Mouse (Mus musculus): ENCODE data around the gene Dus1l. TPM values are rescaled to one million over a fixed set of nuclear protein-coding genes. Genes with fewer than 3 reads are reported as not detected.
"Not testable (repeated sequence)": the region's sequence is repeated elsewhere in the genome, so short reads cannot be mapped to it uniquely, and the experiment has no call there.

The Dus1l gene
- polyA plus RNA-seq (2012; rRNA removed), result 65.8 and 70.3 TPM in 2 replicates

DNA sequence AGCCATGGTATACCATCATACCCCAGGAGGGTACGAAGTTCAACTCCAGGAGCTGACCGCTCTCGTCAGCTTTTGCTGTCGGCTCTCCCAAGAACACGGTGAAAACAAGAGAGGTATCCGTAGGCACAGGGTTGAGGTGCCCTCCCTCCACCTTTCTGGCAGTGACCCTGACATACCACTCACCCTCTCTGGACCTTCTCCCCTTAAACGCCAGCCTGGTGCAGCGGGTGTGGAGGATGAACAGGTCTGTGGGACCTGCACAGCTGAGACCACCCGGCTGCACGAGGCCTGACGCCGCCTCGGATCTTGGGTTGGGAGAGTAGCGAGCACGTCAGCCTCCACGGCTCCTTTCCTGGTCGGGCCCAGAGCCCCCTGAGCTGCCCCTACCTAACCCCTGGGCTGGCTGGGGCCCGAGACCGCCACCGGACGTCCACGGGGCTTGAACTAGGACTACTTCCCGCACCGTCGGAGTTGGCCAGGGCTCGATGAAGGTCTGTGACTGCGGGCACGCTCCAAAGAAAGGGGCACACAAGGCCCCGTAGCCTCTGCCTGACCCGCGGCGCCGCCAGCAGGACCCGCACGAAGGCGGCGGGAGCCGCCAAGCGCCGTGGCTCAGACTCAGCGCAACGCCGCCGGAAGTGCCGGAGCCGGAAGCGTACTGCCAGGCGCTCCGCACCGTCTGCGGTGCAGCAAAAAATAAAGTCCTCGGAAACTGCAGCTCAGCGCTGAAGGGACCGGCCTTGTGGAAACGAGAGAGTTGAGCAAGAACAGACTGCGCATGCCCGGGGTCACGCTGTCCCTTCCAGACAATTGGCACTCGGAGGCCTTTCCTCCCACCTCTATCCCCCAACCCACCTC lies at the start of gene Dus1l:
Gene Dus1l, minus strand, starts transcription at position 648 of the 858 bp plus-strand sequence.
- H3K36me3 ChIP-seq (ENCODE audit: control insufficient read depth, insufficient read depth, low read length), result peaks cover 8% of the 10 kb centered on the region
- no peaks in the 10 kb centered on the region for H3K27me3 ChIP-seq (ENCODE audit: control insufficient read depth, insufficient read depth, low read length)
- H3K4me3 ChIP-seq (ENCODE audit: control insufficient read depth, insufficient read depth, low read length), result peak within 1 kb of the TSS; percentile 74
- WGBS, result 2% methylated on average over 59 of the region's 59 CpGs
- no peak within 1 kb of the TSS for H3K27ac ChIP-seq (ENCODE audit: control insufficient read depth, insufficient read depth, low read length)
- H3K4me1 ChIP-seq (replicated peaks; ENCODE audit: control insufficient read depth, insufficient read depth, low read length), result peaks cover 9% of the 10 kb centered on the region
- TF ChIP-seq POLR2A (IDR thresholded peaks at IDR 0.05; ENCODE audit: control insufficient read depth, extremely low read depth, insufficient read depth, low read length, poor library complexity) (peak; percentile 59), CTCF (IDR thresholded peaks at IDR 0.05; ENCODE audit: borderline replicate concordance, control insufficient read depth, extremely low read depth, insufficient read depth, low read length, poor library complexity) (no peak)
- DNase-seq, result peak; percentile 98

DNA sequence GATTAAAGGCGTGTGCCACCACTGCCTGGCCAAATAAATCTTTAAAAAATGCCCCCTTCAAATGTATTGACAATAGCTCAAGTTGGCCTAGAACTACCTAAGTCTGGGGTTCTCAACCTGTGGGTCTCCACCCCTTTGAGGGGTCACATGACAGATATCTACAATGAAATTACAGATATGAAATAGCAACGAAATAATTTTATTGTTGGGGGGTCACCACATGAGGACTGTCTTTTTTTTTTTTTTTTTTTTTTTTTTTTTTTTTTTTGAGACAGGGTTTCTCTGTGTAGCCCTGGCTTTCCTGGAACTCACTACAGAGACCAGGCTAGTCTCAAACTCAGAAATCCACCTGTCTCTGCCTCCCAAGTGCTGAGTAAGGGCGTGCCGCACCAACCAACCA lies 48.1 kb upstream of the Dus1l start:
- DNase-seq, result no peak
- Histone ChIP-seq H3K4me3 (ENCODE audit: control insufficient read depth, insufficient read depth, low read length) (no peak overlapping the region), H3K36me3 (ENCODE audit: control insufficient read depth, insufficient read depth, low read length) (no peaks in the 10 kb centered on the region), H3K4me1 (replicated peaks; ENCODE audit: control insufficient read depth, insufficient read depth, low read length) (peaks cover 3% of the 10 kb centered on the region), H3K27ac (ENCODE audit: control insufficient read depth, insufficient read depth, low read length) (no peak overlapping the region), H3K27me3 (ENCODE audit: control insufficient read depth, insufficient read depth, low read length) (no peaks in the 10 kb centered on the region)
- TF ChIP-seq POLR2A (IDR thresholded peaks at IDR 0.05; ENCODE audit: control insufficient read depth, extremely low read depth, insufficient read depth, low read length, poor library complexity) (no peak), CTCF (IDR thresholded peaks at IDR 0.05; ENCODE audit: borderline replicate concordance, control insufficient read depth, extremely low read depth, insufficient read depth, low read length, poor library complexity) (no peak)
- 98% methylated on average over 4 of the region's 4 CpGs for WGBS

DNA sequence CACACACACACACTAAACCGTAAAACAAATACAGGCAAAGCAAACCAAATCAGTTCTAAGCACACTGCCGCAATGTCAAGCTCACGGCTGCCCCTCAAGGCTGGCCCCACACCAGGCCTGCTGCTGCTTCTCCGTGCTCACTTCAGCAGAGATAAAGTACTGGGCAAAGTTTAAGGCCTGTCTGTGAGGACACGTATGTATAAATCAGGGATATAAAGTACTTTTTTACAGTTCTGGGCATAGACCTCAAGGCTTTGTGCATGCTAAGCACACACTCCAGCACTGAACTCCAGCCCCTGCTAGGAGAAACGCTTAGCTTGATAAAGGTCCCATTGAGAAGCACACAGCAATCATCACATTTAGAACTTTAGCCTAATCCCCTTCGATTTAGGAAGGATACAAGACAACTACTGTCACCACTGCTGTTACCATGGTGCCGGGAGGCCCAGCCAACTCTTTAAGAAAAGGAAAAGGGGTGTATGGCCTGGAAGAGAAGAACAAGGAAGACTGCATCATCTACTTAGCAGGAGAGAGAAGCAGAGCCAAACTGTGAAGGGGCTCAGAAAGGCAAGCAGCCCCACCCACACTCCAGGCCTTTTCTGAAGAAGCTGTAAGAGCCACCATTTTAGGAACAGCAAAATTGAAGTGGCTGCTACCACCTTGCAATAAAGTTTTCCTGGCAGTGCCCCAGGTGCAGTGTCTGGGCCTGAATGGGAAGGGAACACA lies 37.5 kb upstream of the Dus1l start:
- DNase-seq, result no peak
- TF ChIP-seq CTCF (IDR thresholded peaks at IDR 0.05; ENCODE audit: borderline replicate concordance, control insufficient read depth, extremely low read depth, insufficient read depth, low read length, poor library complexity), result no peak
- no peak for TF ChIP-seq POLR2A (IDR thresholded peaks at IDR 0.05; ENCODE audit: control insufficient read depth, extremely low read depth, insufficient read depth, low read length, poor library complexity)
- Histone ChIP-seq H3K27ac (ENCODE audit: control insufficient read depth, insufficient read depth, low read length) (no peak overlapping the region), H3K4me3 (ENCODE audit: control insufficient read depth, insufficient read depth, low read length) (no peak overlapping the region), H3K27me3 (ENCODE audit: control insufficient read depth, insufficient read depth, low read length) (no peaks in the 10 kb centered on the region), H3K4me1 (replicated peaks; ENCODE audit: control insufficient read depth, insufficient read depth, low read length) (0 out of 2 replicates have a peak, but pooled peaks cover 2% of the 10 kb centered on the region), H3K36me3 (ENCODE audit: control insufficient read depth, insufficient read depth, low read length) (no peaks in the 10 kb centered on the region)
- WGBS, result 92% methylated on average over 8 of the region's 8 CpGs

DNA sequence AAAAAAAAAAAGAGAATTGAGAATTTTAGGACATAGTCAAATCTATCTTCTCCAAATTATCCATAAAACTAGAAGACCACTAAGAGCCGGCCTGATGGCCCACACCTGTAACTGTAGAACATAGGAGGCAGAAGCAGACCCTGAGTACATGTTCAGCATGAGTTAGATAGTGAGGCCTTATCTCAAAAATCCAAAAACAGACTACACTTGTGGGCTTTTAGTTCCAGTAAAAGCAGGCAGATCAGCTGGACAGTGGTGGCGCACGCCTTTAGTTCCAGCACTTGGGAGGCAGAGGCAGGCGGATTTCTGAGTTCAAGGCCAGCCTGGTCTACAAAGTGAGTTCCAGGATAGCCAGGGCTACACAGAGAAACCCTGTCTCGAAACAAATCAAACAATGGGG lies 36.8 kb upstream of the Dus1l start:
- H3K27ac ChIP-seq (ENCODE audit: control insufficient read depth, insufficient read depth, low read length); H3K27me3 ChIP-seq (ENCODE audit: control insufficient read depth, insufficient read depth, low read length); DNase-seq; H3K4me3 ChIP-seq (ENCODE audit: control insufficient read depth, insufficient read depth, low read length); H3K4me1 ChIP-seq (replicated peaks; ENCODE audit: control insufficient read depth, insufficient read depth, low read length); H3K36me3 ChIP-seq (ENCODE audit: control insufficient read depth, insufficient read depth, low read length): not testable (repeated sequence)
- 90% methylated on average over 5 of the region's 5 CpGs for WGBS

DNA sequence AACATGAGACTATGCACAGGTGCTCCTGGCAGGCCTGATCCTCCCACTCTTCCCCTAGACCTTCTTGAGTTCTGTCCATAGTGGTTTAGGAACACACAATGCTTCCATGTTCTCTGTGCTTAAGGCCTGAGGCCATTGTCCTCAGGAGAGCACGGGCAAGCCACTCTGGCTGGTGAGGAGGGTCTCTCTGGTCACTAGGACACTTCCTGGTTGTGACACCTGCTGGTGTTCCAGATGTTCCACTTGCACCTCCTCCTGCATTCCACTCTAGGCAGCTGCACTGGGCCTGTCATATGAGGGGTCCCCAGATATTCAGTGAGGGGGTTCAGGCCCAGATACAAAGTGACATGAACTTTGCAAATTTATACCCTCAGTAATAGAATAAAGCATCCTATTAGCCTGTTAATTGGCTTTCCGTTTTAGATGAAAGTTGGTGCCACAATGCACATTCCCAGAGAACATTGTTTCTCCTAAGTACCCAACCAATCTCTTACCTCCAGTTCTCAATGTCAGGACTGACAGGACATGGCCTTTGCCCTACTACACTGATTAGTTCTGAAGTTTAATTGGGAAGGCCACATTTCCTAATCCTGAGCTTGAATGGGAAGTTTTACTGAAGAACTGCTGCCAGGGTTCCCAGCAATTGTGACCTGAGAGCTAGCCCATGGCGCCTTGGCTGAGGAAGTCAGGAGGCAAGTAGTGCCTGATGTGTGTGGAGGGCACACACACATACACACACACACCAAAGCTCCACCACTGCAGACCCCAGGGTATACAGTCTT lies 35.6 kb upstream of the Dus1l start:
- no peak overlapping the region for H3K27ac ChIP-seq (ENCODE audit: control insufficient read depth, insufficient read depth, low read length)
- no peak for TF ChIP-seq POLR2A (IDR thresholded peaks at IDR 0.05; ENCODE audit: control insufficient read depth, extremely low read depth, insufficient read depth, low read length, poor library complexity)
- no peak for TF ChIP-seq CTCF (IDR thresholded peaks at IDR 0.05; ENCODE audit: borderline replicate concordance, control insufficient read depth, extremely low read depth, insufficient read depth, low read length, poor library complexity)
- no peaks in the 10 kb centered on the region for H3K27me3 ChIP-seq (ENCODE audit: control insufficient read depth, insufficient read depth, low read length)
- H3K4me1 ChIP-seq (replicated peaks; ENCODE audit: control insufficient read depth, insufficient read depth, low read length), result no peaks in the 10 kb centered on the region
- DNase-seq, result no peak
- H3K36me3 ChIP-seq (ENCODE audit: control insufficient read depth, insufficient read depth, low read length), result no peaks in the 10 kb centered on the region
- WGBS, result 92% methylated on average over 3 of the region's 3 CpGs
- H3K4me3 ChIP-seq (ENCODE audit: control insufficient read depth, insufficient read depth, low read length), result no peak overlapping the region

DNA sequence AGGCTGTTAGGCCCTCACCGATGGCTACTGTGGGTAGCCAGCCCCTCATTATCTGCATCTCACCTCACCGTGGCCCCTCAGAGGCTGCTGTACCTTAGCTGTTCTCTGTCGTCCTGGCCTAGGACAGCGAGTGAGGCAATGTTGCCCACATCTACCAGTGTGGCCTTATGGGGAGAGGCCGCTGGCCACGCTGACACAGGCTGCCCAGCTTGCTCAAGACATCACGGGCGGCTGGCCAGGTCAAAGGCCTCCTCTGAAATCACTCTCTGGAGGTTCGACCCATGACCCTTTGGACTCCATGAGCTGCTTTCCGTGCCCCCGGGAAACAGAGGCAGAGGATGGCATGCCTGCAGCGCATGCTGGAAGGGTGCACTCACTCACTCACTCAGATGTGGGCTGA lies 34.5 kb upstream of the Dus1l start:
- Histone ChIP-seq H3K27ac (ENCODE audit: control insufficient read depth, insufficient read depth, low read length) (no peak overlapping the region), H3K4me1 (replicated peaks; ENCODE audit: control insufficient read depth, insufficient read depth, low read length) (peaks cover 6% of the 10 kb centered on the region), H3K36me3 (ENCODE audit: control insufficient read depth, insufficient read depth, low read length) (no peaks in the 10 kb centered on the region)

More for the DNA sequence above, 34.5 kb upstream of the Dus1l start:
- no peak for TF ChIP-seq POLR2A (IDR thresholded peaks at IDR 0.05; ENCODE audit: control insufficient read depth, extremely low read depth, insufficient read depth, low read length, poor library complexity)
- no peak for TF ChIP-seq CTCF (IDR thresholded peaks at IDR 0.05; ENCODE audit: borderline replicate concordance, control insufficient read depth, extremely low read depth, insufficient read depth, low read length, poor library complexity)
- WGBS, result 96% methylated on average over 12 of the region's 12 CpGs
- H3K27me3 ChIP-seq (ENCODE audit: control insufficient read depth, insufficient read depth, low read length), result no peaks in the 10 kb centered on the region
- H3K4me3 ChIP-seq (ENCODE audit: control insufficient read depth, insufficient read depth, low read length), result no peak overlapping the region
- no peak for DNase-seq
